Mouse (Mus musculus): ENCODE measurements around the gene Gabbr2. TPM values are rescaled to one million over a fixed set of nuclear protein-coding genes. Genes with fewer than 3 reads are reported as not detected.

The Gabbr2 gene
- total RNA-seq, 2 experiments from 2014 or later, result 242 to 264 TPM

- no peak for DNase-seq (ENCODE audit: extremely low spot score in 1 of 2, low spot score in 2 of 2)
- intact Hi-C loops (cut with DNase I), result no loop called here
These were observed 57.4 kb downstream of the Gabbr2 start for GRCm38 (mm10) chr4:46934291-46934690.

DNA sequence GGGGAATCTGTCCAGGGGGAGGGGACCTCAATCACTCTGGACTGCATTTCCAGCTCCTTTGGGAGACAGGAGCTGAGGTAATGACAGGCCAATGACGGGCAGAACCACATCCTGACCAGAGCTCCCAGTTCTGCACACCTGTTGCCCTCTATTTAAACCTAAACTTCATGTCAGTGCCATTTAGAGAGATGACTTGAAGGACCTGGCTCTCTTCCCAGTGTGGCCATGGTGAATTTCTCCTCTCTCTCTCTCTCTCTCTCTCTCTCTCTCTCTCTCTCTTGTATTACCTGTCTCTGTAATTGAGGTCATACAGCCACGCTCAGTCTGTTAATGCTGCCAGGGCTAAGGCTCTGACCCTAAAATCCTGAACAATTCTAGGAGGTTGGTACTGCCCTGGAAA lies 58.1 kb downstream of the Gabbr2 start:
- intact Hi-C loops (cut with DNase I), result no loop called here
- DNase-seq (ENCODE audit: extremely low spot score in 1 of 2, low spot score in 2 of 2), result no peak

- peak in 1 of 2 experiments; percentile 57 for DNase-seq (ENCODE audit: extremely low spot score in 1 of 2, low spot score in 2 of 2)
- intact Hi-C loops (cut with DNase I), result no loop called here
These were observed 59.8 kb downstream of the Gabbr2 start for GRCm38 (mm10) chr4:46931706-46932397.

- intact Hi-C loops (cut with DNase I), result no loop called here
- no peak for DNase-seq (ENCODE audit: extremely low spot score in 1 of 2, low spot score in 2 of 2)
These were observed 63.6 kb downstream of the Gabbr2 start for GRCm38 (mm10) chr4:46928112-46928511.

GRCm38 (mm10) chr4:46919144-46919543 lies 72.5 kb downstream of the Gabbr2 start:
- peak in 1 of 2 experiments; percentile 61 for DNase-seq (ENCODE audit: extremely low spot score in 1 of 2, low spot score in 2 of 2)
- intact Hi-C loops (cut with DNase I), result no loop called here

- DNase-seq (ENCODE audit: extremely low spot score in 1 of 2, low spot score in 2 of 2), result no peak
- intact Hi-C loops (cut with DNase I), result no loop called here
These were observed 74.9 kb downstream of the Gabbr2 start for GRCm38 (mm10) chr4:46916786-46917185.

GRCm38 (mm10) chr4:46915934-46916333 lies 75.7 kb downstream of the Gabbr2 start:
- intact Hi-C loops (cut with DNase I), result no loop called here
- no peak for DNase-seq (ENCODE audit: extremely low spot score in 1 of 2, low spot score in 2 of 2)

GRCm38 (mm10) chr4:46915476-46915875 lies 76.2 kb downstream of the Gabbr2 start:
- DNase-seq (ENCODE audit: extremely low spot score in 1 of 2, low spot score in 2 of 2), result no peak
- intact Hi-C loops (cut with DNase I), result no loop called here

DNA sequence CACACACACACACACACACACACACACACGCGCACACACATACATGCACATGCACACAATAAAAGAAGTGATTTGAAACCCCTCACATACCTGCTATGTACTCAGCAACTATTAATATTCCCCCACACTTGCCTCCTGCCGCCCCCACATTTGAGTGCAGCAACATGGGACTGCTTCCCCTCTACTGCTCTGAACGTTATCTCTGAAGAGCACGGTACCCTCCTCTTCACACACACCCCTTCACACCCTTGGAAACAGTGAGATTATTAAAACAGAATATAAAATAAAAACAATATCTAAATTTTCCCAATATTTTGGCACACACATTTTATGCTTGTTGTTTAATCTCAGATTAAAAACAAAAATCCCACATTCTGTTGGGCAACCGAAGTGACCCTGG lies 77.1 kb downstream of the Gabbr2 start:
- no peak for DNase-seq (ENCODE audit: extremely low spot score in 1 of 2, low spot score in 2 of 2)
- intact Hi-C loops (cut with DNase I), result no loop called here

- no peak for DNase-seq (ENCODE audit: extremely low spot score in 1 of 2, low spot score in 2 of 2)
- intact Hi-C loops (cut with DNase I), result no loop called here
These were observed 85.5 kb downstream of the Gabbr2 start for GRCm38 (mm10) chr4:46906036-46906691.

GRCm38 (mm10) chr4:46905152-46905551 lies 86.5 kb downstream of the Gabbr2 start:
- no peak for DNase-seq (ENCODE audit: extremely low spot score in 1 of 2, low spot score in 2 of 2)
- intact Hi-C loops (cut with DNase I), result no loop called here

GRCm38 (mm10) chr4:46904129-46904528 lies 87.5 kb downstream of the Gabbr2 start:
- DNase-seq (ENCODE audit: extremely low spot score in 1 of 2, low spot score in 2 of 2), result no peak
- intact Hi-C loops (cut with DNase I), result no loop called here

DNA sequence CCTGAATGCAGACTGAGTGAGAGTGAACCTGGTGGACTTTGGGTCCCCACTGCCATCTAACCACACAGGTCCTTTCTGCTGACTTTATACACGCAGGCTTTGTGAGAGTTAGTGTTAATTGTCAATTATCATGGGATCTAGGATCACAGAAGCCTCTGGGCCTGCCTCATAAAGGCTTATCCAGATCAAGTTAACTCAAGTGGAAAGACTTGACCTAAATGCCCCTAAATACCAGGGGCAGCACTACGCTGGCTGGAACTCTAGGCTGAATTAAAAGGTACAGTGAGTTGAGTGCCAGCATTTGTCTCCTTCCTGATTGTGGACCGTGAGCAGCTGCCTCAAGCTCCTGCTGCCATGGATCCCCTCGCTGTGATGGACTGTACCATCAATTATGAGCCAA lies 93.1 kb downstream of the Gabbr2 start:
- no peak for DNase-seq (ENCODE audit: extremely low spot score in 1 of 2, low spot score in 2 of 2)
- intact Hi-C loops (cut with DNase I), result no loop called here

DNA sequence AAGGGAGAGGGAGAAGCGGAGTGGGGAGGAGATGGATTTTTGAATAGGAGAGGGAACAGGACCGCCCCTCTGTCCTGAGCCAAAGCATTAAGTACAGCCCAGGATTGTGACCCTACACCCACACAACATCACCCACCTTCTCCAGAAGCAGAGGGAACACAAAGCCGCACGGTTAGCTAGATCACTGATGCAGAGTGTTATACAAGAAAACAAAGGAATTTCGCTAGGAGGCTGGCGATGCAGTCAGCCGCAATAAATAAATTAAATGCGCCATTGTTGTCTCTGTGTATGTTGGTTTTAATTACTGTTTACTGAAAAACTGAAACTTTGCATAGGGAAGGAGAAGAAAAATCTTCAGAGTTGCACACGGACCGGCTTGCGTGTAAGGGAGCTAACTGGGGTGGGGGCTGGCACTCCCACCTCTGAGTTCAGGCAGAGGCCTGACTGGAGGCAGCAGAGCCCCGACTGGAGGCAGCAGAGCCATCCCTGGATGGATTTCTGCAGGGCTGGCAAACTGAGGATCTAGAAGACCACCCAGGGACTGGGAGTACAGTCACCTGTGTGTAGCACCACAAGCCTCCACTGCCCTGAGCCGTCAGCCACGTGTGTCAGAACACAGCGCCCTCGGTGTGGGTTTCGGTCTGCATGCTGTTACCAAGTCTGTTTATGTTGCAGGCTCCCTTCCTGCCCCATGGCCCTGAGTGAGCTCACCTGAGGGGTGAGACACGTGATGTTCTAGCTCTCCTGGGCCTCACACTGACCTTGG lies 93.9 kb downstream of the Gabbr2 start:
- intact Hi-C loops (cut with DNase I), result no loop called here
- no peak for DNase-seq (ENCODE audit: extremely low spot score in 1 of 2, low spot score in 2 of 2)

GRCm38 (mm10) chr4:46894144-46894543 lies 97.5 kb downstream of the Gabbr2 start:
- intact Hi-C loops (cut with DNase I), result no loop called here

GRCm38 (mm10) chr4:46889175-46889574 lies 102.5 kb downstream of the Gabbr2 start:
- DNase-seq (ENCODE audit: extremely low spot score in 1 of 2, low spot score in 2 of 2), result peak in 1 of 2 experiments; percentile 65
- intact Hi-C loops (cut with DNase I), result no loop called here

More at GRCm38 (mm10) chr4:46894144-46894543, 97.5 kb downstream of the Gabbr2 start:
- DNase-seq (ENCODE audit: extremely low spot score in 1 of 2, low spot score in 2 of 2), result no peak

DNA sequence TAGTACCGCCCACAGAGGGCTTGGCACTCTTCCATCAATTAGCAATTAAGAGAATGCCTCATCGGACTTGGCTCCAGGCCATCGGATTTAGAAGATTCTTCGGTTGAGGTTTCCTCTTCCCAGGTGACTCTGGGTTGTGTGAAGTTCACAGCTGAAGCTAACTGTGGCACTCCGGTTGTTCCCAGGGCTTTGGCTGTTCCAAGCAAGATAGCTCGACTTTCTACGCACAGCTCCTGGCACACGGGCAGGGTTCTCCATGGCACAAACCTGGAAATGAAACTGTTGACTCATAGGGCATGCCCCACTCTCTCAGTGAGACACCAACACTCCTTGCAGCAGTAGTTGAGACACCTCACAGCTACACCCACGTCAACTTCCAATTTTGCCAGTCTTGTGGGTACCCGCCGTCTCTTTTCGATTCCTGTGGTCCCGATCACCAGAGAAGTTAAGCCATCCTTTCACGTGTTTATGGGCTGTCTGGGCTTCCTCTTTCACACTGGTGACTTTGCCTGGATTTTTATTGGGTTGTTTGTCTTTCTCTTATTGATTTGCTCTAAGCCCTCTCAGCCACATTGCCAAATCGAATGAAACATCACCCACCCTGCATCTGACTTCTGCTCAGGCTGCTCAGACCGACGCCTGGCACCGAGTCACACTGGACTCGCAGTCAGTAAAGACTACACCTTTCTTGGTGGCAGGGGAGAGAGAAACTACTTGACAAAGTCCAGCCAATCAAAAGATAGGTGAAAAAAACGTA lies 105.9 kb downstream of the Gabbr2 start:
- intact Hi-C loops (cut with DNase I), result no loop called here
- DNase-seq (ENCODE audit: extremely low spot score in 1 of 2, low spot score in 2 of 2), result peak in 1 of 2 experiments; percentile 40

GRCm38 (mm10) chr4:46884132-46884531 lies 107.5 kb downstream of the Gabbr2 start:
- intact Hi-C loops (cut with DNase I), result no loop called here

GRCm38 (mm10) chr4:46883546-46883945 lies 108.1 kb downstream of the Gabbr2 start:
- no peak for DNase-seq (ENCODE audit: extremely low spot score in 1 of 2, low spot score in 2 of 2)
- intact Hi-C loops (cut with DNase I), result no loop called here

More at GRCm38 (mm10) chr4:46884132-46884531, 107.5 kb downstream of the Gabbr2 start:
- no peak for DNase-seq (ENCODE audit: extremely low spot score in 1 of 2, low spot score in 2 of 2)

Data from left cerebral cortex, postnatal 10 days (tissue).